Mouse (Mus musculus): ENCODE measurements around the gene Trmt61a.
"Not testable (repeated sequence)": the region's sequence is repeated elsewhere in the genome, so short reads cannot be mapped to it uniquely, and the experiment has no call there.

The Trmt61a gene

GRCm38 (mm10) chr12:111677882-111678669 is at the start of gene Trmt61a:
Gene Trmt61a, plus strand, starts transcription at chr12:111678105.
- ATAC-seq (ENCODE audit: insufficient number of reproducible peaks, low FRiP score, low TSS enrichment): peak; percentile 63

GRCm38 (mm10) chr12:111648061-111648645 is 29.8 kb upstream of the Trmt61a start:
- ATAC-seq (ENCODE audit: insufficient number of reproducible peaks, low FRiP score, low TSS enrichment): peak; percentile 68; the same call in 1 of the 2 replicates

- no peak for ATAC-seq (ENCODE audit: insufficient number of reproducible peaks, low FRiP score, low TSS enrichment)
These were observed 25.0 kb upstream of the Trmt61a start for GRCm38 (mm10) chr12:111652953-111653352.

GRCm38 (mm10) chr12:111653434-111653833 is 24.5 kb upstream of the Trmt61a start:
- peak; percentile 46; the same call in 1 of the 2 replicates for ATAC-seq (ENCODE audit: insufficient number of reproducible peaks, low FRiP score, low TSS enrichment)

GRCm38 (mm10) chr12:111655695-111656094 is 22.2 kb upstream of the Trmt61a start:
- no peak for ATAC-seq (ENCODE audit: insufficient number of reproducible peaks, low FRiP score, low TSS enrichment)

- no peak for ATAC-seq (ENCODE audit: insufficient number of reproducible peaks, low FRiP score, low TSS enrichment)
These were observed 18.6 kb upstream of the Trmt61a start for GRCm38 (mm10) chr12:111659331-111659730.

GRCm38 (mm10) chr12:111660628-111661027 is 17.3 kb upstream of the Trmt61a start:
- ATAC-seq (ENCODE audit: insufficient number of reproducible peaks, low FRiP score, low TSS enrichment): no peak

GRCm38 (mm10) chr12:111661554-111661953 is 16.4 kb upstream of the Trmt61a start:
- not testable (repeated sequence) for ATAC-seq (ENCODE audit: insufficient number of reproducible peaks, low FRiP score, low TSS enrichment)

GRCm38 (mm10) chr12:111663228-111664143 is 14.4 kb upstream of the Trmt61a start:
- ATAC-seq (ENCODE audit: insufficient number of reproducible peaks, low FRiP score, low TSS enrichment): no peak

GRCm38 (mm10) chr12:111664144-111664634 is 13.7 kb upstream of the Trmt61a start:
- no peak for ATAC-seq (ENCODE audit: insufficient number of reproducible peaks, low FRiP score, low TSS enrichment)

GRCm38 (mm10) chr12:111665041-111665880 is 12.6 kb upstream of the Trmt61a start:
- no peak for ATAC-seq (ENCODE audit: insufficient number of reproducible peaks, low FRiP score, low TSS enrichment)

- ATAC-seq (ENCODE audit: insufficient number of reproducible peaks, low FRiP score, low TSS enrichment): no peak
These were observed 11.5 kb upstream of the Trmt61a start for GRCm38 (mm10) chr12:111666380-111666779.

- ATAC-seq (ENCODE audit: insufficient number of reproducible peaks, low FRiP score, low TSS enrichment): no peak
These were observed 10.5 kb upstream of the Trmt61a start for GRCm38 (mm10) chr12:111667421-111667820.

GRCm38 (mm10) chr12:111668457-111668912 is 9.4 kb upstream of the Trmt61a start:
- peak; percentile 42 for ATAC-seq (ENCODE audit: insufficient number of reproducible peaks, low FRiP score, low TSS enrichment)

GRCm38 (mm10) chr12:111669000-111669788 is 8.7 kb upstream of the Trmt61a start:
- ATAC-seq (ENCODE audit: insufficient number of reproducible peaks, low FRiP score, low TSS enrichment): no peak

- no peak for ATAC-seq (ENCODE audit: insufficient number of reproducible peaks, low FRiP score, low TSS enrichment)
These were observed 7.9 kb upstream of the Trmt61a start for GRCm38 (mm10) chr12:111669961-111670360.

GRCm38 (mm10) chr12:111670371-111670971 is 7.4 kb upstream of the Trmt61a start:
- ATAC-seq (ENCODE audit: insufficient number of reproducible peaks, low FRiP score, low TSS enrichment): peak; percentile 37; the same call in 1 of the 2 replicates

- no peak for ATAC-seq (ENCODE audit: insufficient number of reproducible peaks, low FRiP score, low TSS enrichment)
These were observed 6.9 kb upstream of the Trmt61a start for GRCm38 (mm10) chr12:111670976-111671375.
